Mouse (Mus musculus) heart, postnatal 0 days (tissue): ENCODE results near the gene Mia2.

Source experiments
- CTCF ChIP-seq: IDR thresholded peaks from 2 replicates; pipeline ENCODE4 v1.5.1; 2016; ENCODE audit warnings: antibody characterized with exemption, control low read depth, low read depth
- EP300 ChIP-seq: IDR thresholded peaks from 2 replicates; pipeline ENCODE4 v1.6.1; 2016; ENCODE audit warnings: antibody characterized with exemption, low read depth

DNA sequence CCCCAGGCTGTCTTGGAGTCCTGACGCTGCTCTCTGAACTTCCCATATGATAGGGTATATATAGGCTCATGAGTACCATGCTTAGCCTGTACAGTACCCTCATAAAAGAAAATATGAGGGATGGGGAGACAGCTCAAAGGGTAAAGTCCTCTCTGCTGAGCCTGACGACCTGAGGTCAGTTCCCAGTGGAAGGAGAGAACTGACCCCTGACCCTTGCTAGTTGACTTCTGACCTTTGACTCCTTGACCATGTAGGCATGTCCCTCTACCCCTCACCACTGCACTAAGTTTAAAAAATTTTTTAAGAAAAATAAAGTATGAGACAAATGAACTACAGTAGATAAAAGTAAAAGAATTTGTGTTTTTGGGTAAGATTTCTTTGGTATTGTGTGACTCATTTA is 65.5 kb downstream of the Mia2 start:
- TF ChIP-seq CTCF (no peak), EP300 (no peak)
